Mouse (Mus musculus) heart, postnatal 0 days (tissue): ENCODE measurements around the gene Phf19. TPM values are rescaled to one million over a fixed set of nuclear protein-coding genes. Genes with fewer than 3 reads are reported as not detected.
A peak's percentile ranks its signal among the peaks of the same experiment; 100 is the strongest.

Experiments used
- ATAC-seq: fragments of 200-750 bp; cut with Nextera tagmentation; 2 replicates; pipeline ENCODE4 v1.8.0; 2017; ENCODE audit warnings: low read depth, moderate number of reproducible peaks, moderate library complexity; ENCODE audit not compliant: insufficient read depth
- DNase-seq: peaks from one replicate; pipeline ENCODE4 v3.0.0-alpha.2; 2016; ENCODE audit warnings: low spot score
- H3K27ac ChIP-seq: fragments of 300-500 bp; sonication (generic); 2 replicates; pipeline ENCODE4 v1.5.1; 2014; ENCODE audit warnings: low read depth, mild to moderate bottlenecking
- H3K27me3 ChIP-seq: fragments of 300-500 bp; sonication (generic); 2 replicates; pipeline ENCODE4 v1.6.1; 2014; ENCODE audit warnings: low read length, mixed read lengths; ENCODE audit not compliant: control insufficient read depth, insufficient read depth
- H3K36me3 ChIP-seq: fragments of 300-500 bp; sonication (generic); replicated peaks from 2 replicates; pipeline ENCODE4 v1.6.1; 2014; ENCODE audit warnings: low read length, mixed read lengths; ENCODE audit not compliant: control insufficient read depth, insufficient read depth
- H3K4me1 ChIP-seq: fragments of 300-500 bp; sonication (generic); 2 replicates; pipeline ENCODE4 v1.6.1; 2014; ENCODE audit warnings: antibody characterized with exemption; ENCODE audit not compliant: control insufficient read depth, insufficient read depth
- H3K4me2 ChIP-seq: fragments of 300-500 bp; sonication (generic); 2 replicates; pipeline ENCODE4 v1.6.1; 2014; ENCODE audit warnings: low read depth, mild to moderate bottlenecking, low read length, moderate library complexity
- H3K4me3 ChIP-seq: fragments of 300-500 bp; sonication (generic); 2 replicates; pipeline ENCODE4 v1.5.1; 2014; ENCODE audit warnings: low read depth, low read length
- H3K9ac ChIP-seq: fragments of 300-500 bp; sonication (generic); replicated peaks from 2 replicates; pipeline ENCODE4 v1.6.1; 2014; ENCODE audit warnings: low read depth, low read length, mixed read lengths
- H3K9me3 ChIP-seq: fragments of 300-500 bp; sonication (generic); replicated peaks from 2 replicates; pipeline ENCODE4 v1.6.1; 2016; ENCODE audit warnings: low read length; ENCODE audit not compliant: control insufficient read depth
- CTCF ChIP-seq: IDR thresholded peaks from 2 replicates; pipeline ENCODE4 v1.5.1; 2016; ENCODE audit warnings: antibody characterized with exemption, control low read depth, low read depth
- EP300 ChIP-seq: IDR thresholded peaks from 2 replicates; pipeline ENCODE4 v1.6.1; 2016; ENCODE audit warnings: antibody characterized with exemption, low read depth
- WGBS: fragments of 180-500 bp; shearing (Covaris S2); extraction: QIAGEN DNeasy Blood & Tissue Kit; methylation state at CpG from one replicate; pipeline ENCODE4 v1.1.7; 2014; 5-methylcytosine and 5-hydroxymethylcytosine counted together
- polyA plus RNA-seq: library from polyadenylated mRNA; unstranded; fragments of >200 nt; fragmentation: Nextera tagmentation; extraction: Ambion mirVana; gene quantifications from 2 replicates; pipeline ENCODE4 v1.2.1, GENCODE M21; 2015
- total RNA-seq: library from RNA; depleted of rRNA; stranded (reverse); fragments of >200 nt; gene quantifications from 2 replicates; pipeline ENCODE4 v1.2.3, GENCODE M21; 2014; ENCODE audit warnings: low replicate concordance

Gene Phf19
- total and polyA plus RNA-seq, 2 experiments from 2014 or later = 1.0 to 2.4 TPM

- DNase-seq (no peak), ATAC-seq (no peak)
- H3K4me3 ChIP-seq = no peak overlapping the region
- no peaks in the 10 kb centered on the region for H3K36me3 ChIP-seq
- no peak overlapping the region for H3K9ac ChIP-seq
- H3K4me2 ChIP-seq = no peak overlapping the region
- peaks cover 23% of the 10 kb centered on the region for H3K4me1 ChIP-seq
- TF ChIP-seq CTCF (no peak), EP300 (no peak)
- H3K27me3 ChIP-seq = 0 out of 2 replicates have a peak, but pooled peaks cover 6% of the 10 kb centered on the region
- peak overlapping the region; percentile 46; the same call in 1 of the 2 replicates for H3K27ac ChIP-seq
- H3K9me3 ChIP-seq = no peaks in the 10 kb centered on the region
- WGBS = 33% methylated on average over 2 of the region's 2 CpGs
Measured at GRCm38 (mm10) chr2:34915103-34915502, 1.3 kb upstream of the Phf19 start.

GRCm38 (mm10) chr2:34914823-34915082 is 927 bp upstream of the Phf19 start:
- Histone ChIP-seq H3K4me2 (peak overlapping the region; percentile 97), H3K9me3 (no peaks in the 10 kb centered on the region), H3K4me1 (peaks cover 23% of the 10 kb centered on the region), H3K27me3 (0 out of 2 replicates have a peak, but pooled peaks cover 6% of the 10 kb centered on the region), H3K4me3 (no peak overlapping the region), H3K9ac (no peak overlapping the region), H3K36me3 (no peaks in the 10 kb centered on the region), H3K27ac (0 out of 2 replicates have a peak overlapping the region, but pooled peaks have one; percentile 46)
- no peak for ATAC-seq
- no peak for TF ChIP-seq EP300
- no peak for TF ChIP-seq CTCF
- DNase-seq = no peak
- 35% methylated on average over 2 of the region's 2 CpGs for WGBS

- peaks cover 23% of the 10 kb centered on the region for H3K4me1 ChIP-seq
- peak overlapping the region; percentile 97 for H3K4me2 ChIP-seq
- no peaks in the 10 kb centered on the region for H3K36me3 ChIP-seq
- ATAC-seq (peak; percentile 48), DNase-seq (no peak)
- TF ChIP-seq CTCF (no peak), EP300 (no peak)
- 0 out of 2 replicates have a peak, but pooled peaks cover 6% of the 10 kb centered on the region for H3K27me3 ChIP-seq
- peak overlapping the region; percentile 58 for H3K9ac ChIP-seq
- peak overlapping the region; percentile 72 for H3K4me3 ChIP-seq
- peak overlapping the region; percentile 1; the same call in 1 of the 2 replicates for H3K27ac ChIP-seq
- WGBS = 5% methylated on average over 38 of the region's 50 CpGs
- H3K9me3 ChIP-seq = no peaks in the 10 kb centered on the region
Measured at GRCm38 (mm10) chr2:34914069-34914822, 420 bp upstream of the Phf19 start.

GRCm38 (mm10) chr2:34912613-34913012 is 1.2 kb downstream of the Phf19 start:
- 0 out of 2 replicates have a peak, but pooled peaks cover 6% of the 10 kb centered on the region for H3K27me3 ChIP-seq
- TF ChIP-seq EP300 = no peak
- TF ChIP-seq CTCF = no peak
- peak overlapping the region; percentile 97 for H3K4me2 ChIP-seq
- no peak for ATAC-seq
- H3K4me3 ChIP-seq = peak overlapping the region; percentile 72
- H3K9ac ChIP-seq = no peak overlapping the region
- no peaks in the 10 kb centered on the region for H3K9me3 ChIP-seq
- no peaks in the 10 kb centered on the region for H3K36me3 ChIP-seq
- no peak overlapping the region for H3K27ac ChIP-seq
- 55% methylated on average over 7 of the region's 7 CpGs for WGBS
- no peak for DNase-seq
- peaks cover 23% of the 10 kb centered on the region for H3K4me1 ChIP-seq

- Histone ChIP-seq H3K4me2 (no peak overlapping the region), H3K4me1 (peaks cover 23% of the 10 kb centered on the region), H3K27me3 (0 out of 2 replicates have a peak, but pooled peaks cover 6% of the 10 kb centered on the region), H3K27ac (no peak overlapping the region), H3K9me3 (no peaks in the 10 kb centered on the region), H3K9ac (no peak overlapping the region), H3K4me3 (no peak overlapping the region), H3K36me3 (no peaks in the 10 kb centered on the region)
- TF ChIP-seq EP300 (no peak), CTCF (no peak)
- DNase-seq (no peak), ATAC-seq (no peak)
- WGBS = 87% methylated on average over 5 of the region's 5 CpGs
Measured at GRCm38 (mm10) chr2:34911871-34912270, 2.0 kb downstream of the Phf19 start.

GRCm38 (mm10) chr2:34909719-34910118 is 4.1 kb downstream of the Phf19 start:
- H3K4me1 ChIP-seq = peaks cover 17% of the 10 kb centered on the region
- ATAC-seq (no peak), DNase-seq (no peak)
- H3K9me3 ChIP-seq = no peaks in the 10 kb centered on the region
- WGBS = 88% methylated on average over 4 of the region's 4 CpGs
- no peak overlapping the region for H3K4me3 ChIP-seq
- TF ChIP-seq CTCF = no peak
- TF ChIP-seq EP300 = no peak
- 0 out of 2 replicates have a peak, but pooled peaks cover 6% of the 10 kb centered on the region for H3K27me3 ChIP-seq
- H3K27ac ChIP-seq = no peak overlapping the region
- no peak overlapping the region for H3K9ac ChIP-seq
- H3K36me3 ChIP-seq = no peaks in the 10 kb centered on the region
- H3K4me2 ChIP-seq = no peak overlapping the region
